Mouse (Mus musculus): Measurements from ENCODE around the gene 2410004B18Rik. TPM values are rescaled to one million over a fixed set of nuclear protein-coding genes. Genes with fewer than 3 reads are reported as not detected.

2410004B18Rik gene
- total RNA-seq, 2 experiments from 2014 or later: 13.8 to 14.0 TPM

Other genes starting within 250 kb of the 2410004B18Rik start
- gene Ddah1, start 179.3 kb upstream of the 2410004B18Rik start, total RNA-seq (2021): 10 to 100 TPM; 13.6 to 15.0 TPM
- 10 to 100 TPM; 17.3 to 17.4 TPM for gene Bcl10, start 15.2 kb upstream of the 2410004B18Rik start, total RNA-seq (2021)
- 1 to 10 TPM; 2.5 to 2.6 TPM for gene Syde2, start 49.9 kb downstream of the 2410004B18Rik start, total RNA-seq (2021)
- not detected for gene Wdr63, start 170.1 kb downstream of the 2410004B18Rik start, total RNA-seq (2021)
- not detected for gene Mcoln3, start 179.4 kb downstream of the 2410004B18Rik start, total RNA-seq (2021)
- under 1 TPM; 0.14 to 0.54 TPM for gene Mcoln2, start 211.8 kb downstream of the 2410004B18Rik start, total RNA-seq (2021)